Mouse (Mus musculus) T-helper 1 cell (primary cell): ENCODE results near the gene Glrb.

Experiments
- in situ Hi-C: fragments of 300-600 bp; cut with MboI, MseI; formaldehyde crosslinking; loops from one replicate; pipeline ENCODE4 v1.15.1; 2025; ENCODE audit warnings: high pct_unique_total_duplicates

Gene Glrb

DNA sequence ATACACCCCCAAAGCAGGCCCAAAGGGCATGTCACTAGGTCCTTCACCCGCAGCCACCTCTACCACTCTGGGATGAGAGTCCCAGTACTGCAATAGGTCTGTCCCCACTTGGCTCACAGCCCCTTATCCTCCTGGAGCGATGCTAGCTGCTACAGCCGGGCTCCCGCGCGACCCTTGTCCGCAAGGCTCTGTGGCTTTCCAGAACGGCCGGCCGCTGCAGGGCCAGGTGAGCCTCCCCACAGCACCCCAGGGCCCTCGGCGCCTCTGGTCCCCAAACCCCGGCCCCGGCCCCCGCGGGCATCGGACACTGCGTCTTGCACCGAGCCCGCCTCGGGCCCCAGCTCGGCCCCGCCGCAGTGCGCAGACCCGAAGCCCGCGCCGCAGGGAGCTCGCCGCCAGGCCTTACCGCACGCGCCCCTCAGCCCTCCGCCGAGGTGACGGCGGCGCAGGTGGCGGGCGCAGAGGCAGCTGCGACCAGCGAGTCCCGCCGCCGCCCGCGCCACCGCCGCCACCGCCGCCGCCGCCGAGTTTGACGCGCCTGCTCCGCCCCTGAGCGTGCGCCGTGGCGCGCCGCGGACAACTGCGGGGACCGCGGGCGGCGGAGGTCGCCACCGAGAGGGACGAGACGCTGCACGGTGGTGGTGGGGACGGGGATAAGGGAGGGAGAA lies at the start of gene Glrb:
TSS of gene Glrb (minus strand) at position 550 of the 668 bp plus-strand sequence.
- in situ Hi-C loops, result no loop called here

DNA sequence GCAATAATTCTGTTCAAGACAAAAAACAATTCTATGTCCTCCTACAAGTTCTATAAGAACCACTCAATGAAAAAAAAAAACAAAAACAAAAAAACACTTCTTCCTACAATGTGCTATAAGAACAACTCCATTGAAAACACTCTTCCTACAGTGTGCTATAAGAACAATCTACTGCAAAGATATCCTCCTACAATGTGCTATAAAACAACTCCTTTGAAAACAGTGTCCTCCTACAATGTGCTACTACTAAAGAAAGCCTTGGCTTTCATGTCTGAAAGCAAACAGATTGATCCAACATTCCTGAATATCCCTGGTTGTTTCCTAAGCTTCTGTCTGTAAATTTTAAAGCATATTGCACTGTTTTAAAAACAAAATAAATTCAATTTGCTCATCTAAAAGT lies 46.5 kb upstream of the Glrb start:
- in situ Hi-C loops, result no loop called here

DNA sequence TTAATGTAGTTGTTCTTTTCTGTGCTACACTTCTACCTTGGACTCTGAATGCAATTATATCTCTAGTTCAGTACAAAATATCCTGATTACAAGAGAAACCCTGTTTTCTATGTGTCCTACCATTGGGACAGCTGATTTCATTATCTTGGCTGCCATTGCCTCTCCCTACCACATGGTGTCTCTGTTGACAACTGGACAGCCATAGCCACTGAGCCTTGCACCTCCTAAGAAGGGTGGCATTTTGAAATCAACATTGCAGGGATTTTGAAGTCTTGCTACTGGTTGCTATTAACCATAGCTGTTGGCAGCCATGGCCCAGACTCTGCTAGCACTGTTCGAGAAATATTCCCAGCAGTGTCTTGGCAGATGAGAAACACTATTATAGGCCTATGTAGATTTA lies 45.1 kb upstream of the Glrb start:
- in situ Hi-C loops, result no loop called here

DNA sequence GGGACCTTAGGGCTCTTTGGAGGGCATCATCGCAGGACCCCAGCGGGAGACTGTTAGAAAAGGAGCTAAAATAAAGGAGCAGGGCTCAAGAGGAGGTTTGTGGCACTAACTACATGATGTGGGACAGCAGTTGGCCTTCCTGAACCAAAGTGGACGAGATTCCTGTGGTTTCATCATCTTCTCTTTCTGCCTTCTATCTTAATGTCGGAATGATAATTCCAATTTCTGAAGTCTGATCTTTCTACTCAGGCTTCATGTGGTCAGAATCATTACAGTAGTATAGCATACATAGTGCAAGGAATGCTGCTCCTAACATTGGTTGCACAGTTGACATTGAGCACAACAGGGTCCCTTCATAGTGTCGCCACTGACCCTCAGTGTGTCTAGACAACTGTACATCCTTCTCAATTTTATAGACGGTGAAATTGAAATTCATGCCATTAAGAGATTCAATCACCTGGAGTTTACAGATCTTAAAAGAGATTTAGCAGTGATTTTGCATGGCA lies 372 bp upstream of the Glrb start:
- in situ Hi-C loops, result no loop called here

- in situ Hi-C loops, result no loop called here
These were observed 18.5 kb downstream of the Glrb start for GRCm38 (mm10) chr3:80894745-80895480.

- in situ Hi-C loops, result no loop called here
These were observed 19.1 kb downstream of the Glrb start for GRCm38 (mm10) chr3:80894328-80894727.

DNA sequence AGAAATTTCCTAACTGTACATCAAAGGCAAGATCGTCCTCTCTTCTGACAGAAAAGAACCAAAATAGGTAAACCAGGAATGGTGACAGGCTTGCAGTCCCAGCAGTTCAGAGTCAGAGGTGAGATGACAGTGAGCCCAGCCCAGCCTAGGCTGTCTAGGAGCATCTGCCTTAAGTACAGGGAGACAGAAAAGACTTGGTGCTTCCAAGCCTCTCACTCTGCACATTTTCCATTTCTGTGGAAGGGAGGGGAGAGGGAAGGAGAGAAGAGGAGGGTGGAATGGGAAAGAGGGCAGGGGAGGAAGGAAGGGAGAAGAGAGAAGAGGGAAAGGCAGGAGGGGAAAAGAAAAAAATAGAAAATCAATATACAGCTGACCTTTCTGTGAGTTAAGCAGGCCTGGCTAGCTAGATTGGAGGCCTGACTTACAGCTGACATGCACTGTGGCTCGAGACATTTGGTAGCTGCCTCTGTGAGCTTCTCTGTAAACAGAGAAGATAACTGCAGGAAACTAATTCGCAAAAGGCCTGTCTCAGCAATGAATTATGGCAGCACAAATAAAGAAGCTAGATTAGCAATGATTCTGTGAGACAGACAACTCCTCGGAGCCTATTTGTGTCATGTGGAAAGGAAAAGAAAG lies 20.3 kb downstream of the Glrb start:
- in situ Hi-C loops, result no loop called here

- in situ Hi-C loops, result no loop called here
These were observed 22.4 kb downstream of the Glrb start for GRCm38 (mm10) chr3:80891087-80891486.

GRCm38 (mm10) chr3:80885174-80885573 lies 28.3 kb downstream of the Glrb start:
- in situ Hi-C loops, result no loop called here

DNA sequence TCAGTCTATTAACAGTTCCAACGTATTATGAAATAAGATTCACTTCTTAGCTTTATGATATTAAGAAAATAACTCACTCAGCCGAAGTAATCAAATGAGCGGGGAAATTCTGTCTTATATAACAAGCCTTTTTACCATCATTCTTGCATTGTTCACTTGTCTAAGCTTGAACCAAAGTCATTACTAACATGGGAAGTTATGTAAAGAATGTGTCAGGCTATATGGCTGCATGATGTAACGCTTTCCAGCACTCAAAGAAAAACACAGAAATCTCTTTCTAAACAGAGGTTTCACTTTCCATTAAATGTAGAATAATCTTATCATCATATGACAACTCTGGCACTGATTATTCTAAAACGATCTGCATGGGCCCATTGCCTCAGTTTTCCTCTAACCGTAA lies 29.9 kb downstream of the Glrb start:
- in situ Hi-C loops, result no loop called here

DNA sequence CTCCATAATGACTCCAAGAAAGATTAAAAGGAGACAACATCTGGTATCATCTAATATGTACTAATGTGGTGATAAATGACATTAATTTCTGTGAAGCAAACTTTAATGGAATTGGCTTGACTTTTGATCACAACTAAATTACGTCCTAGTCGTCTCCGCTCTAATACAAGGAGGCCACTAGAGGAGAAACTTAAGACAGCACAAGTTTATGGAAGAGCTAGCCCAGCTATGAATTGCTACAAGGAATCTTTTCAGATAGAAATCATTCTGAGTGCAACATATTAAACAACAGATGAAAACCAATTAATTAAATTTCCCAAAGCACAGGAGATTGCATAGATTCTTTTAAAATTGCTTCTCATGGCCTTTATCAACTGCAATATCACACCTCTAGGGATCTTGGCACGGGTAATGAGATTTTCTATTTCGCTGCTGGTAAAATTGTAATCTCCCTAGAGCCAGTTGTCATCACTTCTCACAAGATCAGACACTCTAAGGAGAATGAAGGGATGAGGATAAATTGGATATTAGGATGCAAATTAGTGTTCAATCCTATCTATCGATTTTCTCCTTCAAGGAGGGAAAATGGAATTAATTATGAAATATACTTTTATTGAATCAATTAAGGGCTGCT lies 32.7 kb downstream of the Glrb start:
- in situ Hi-C loops, result no loop called here

DNA sequence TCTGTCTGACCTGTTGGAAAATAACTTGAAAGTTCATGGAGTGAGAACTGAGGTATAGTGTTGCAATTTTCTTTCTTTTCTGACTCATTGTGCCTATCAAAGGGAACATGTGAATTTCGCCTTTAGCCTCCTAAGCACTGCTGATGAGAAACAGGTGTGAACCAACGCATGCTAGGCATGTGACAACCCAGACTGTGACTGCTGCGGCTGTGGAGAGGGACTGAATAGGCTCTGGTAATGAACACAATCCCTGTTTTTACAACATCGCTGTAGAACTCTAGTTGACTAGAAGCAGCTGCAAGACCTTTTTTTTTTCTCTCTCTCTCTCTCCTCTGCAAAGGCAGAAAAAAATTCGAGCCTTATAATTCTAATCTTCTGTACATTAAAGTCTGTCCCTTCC lies 34.9 kb downstream of the Glrb start:
- in situ Hi-C loops, result no loop called here

DNA sequence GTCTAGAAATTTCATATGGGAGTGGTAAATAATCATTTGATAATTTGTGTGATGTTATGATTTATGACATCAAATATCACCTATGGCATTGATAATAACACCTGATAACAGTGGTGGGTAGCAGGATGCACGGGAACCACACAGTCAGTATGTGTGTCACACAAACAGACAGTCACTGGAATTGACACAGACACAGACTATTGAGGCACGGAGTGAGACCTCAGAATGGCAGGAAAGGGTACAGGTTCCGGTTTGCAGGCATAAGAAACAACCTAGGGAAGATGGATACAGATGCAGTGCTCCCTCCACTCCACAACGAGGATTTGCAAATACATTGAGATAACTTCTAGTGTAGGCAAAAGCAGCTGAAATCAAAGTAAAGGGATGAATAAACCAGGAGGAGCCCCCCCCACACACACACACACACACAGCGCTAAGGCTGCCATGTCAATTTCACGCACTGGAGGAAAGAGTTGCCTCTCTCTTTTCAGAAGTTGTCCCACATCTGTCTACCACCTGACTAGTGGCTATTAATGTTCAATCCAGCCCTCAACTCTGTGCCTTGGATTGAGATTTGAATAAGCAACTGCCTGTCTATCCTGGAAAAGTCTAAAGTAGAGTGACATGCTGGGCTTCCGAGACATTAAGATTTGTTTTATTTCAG lies 38.6 kb downstream of the Glrb start:
- in situ Hi-C loops, result no loop called here

DNA sequence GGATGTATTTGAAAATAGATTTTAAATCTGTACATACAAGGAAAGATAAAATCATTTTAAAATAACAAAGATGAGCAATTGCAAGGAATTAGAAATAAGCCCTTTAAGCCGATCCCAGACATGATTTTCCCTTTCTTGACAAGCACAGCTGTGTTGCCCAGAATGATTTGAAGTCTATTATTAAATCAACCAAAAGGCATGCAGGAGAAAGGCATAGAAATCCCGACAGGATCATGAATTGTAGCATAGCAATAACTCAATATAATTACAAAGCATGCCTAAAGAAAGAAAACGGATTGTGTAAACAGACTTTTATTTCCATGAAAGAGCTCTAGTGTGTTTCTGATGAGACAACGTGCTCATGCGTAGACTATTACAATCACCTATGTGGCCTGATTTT lies 39.4 kb downstream of the Glrb start:
- in situ Hi-C loops, result no loop called here

DNA sequence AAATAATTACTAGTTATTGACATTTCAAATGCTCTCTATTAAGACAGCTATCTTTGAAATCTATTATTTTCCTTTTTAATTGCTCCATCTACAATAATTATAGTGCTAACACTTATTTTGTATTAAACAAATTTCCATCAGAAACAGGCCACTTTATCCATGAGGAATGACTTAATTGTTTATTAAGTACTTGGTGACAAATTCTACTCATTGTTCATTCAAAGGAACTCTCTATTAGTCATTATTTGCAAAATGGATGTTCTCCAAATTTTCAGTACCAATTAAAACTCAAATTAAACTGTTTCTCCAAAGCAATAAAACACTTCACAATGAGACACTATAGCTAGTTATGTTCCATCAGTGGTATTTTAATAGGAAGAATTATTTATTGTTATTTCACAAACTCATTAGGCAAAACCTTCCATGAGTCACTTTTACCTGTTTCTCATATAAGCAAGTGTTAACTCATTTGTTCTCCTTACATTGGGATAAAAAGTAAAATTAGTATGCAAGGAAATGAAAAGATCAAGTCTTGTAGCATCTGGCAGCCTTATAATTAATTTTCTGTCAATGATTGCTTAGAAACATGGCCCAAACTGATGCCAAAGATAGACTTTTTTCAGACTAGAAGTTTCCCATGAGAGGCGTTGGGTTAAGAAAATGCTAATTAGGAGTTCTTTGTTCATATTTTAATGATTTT lies 41.8 kb downstream of the Glrb start:
- in situ Hi-C loops, result no loop called here

DNA sequence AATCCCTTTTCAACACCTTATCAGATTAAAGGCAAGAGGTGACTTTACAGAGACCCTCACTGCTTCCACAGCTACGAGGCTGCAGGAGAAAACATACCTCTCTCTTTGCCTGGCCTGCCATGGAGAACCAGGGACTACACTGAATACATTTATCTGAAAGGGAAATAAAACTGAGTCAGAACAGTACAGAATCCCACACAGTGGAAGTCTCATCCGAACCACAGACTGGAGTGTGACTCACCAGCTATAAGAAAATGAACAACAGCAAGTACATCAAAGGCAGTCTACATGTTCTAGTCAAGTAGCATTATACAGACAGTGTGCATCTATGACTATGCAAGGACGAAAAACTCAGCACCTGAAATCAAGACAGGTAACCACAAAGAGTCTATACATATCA lies 46.1 kb downstream of the Glrb start:
- in situ Hi-C loops, result no loop called here

DNA sequence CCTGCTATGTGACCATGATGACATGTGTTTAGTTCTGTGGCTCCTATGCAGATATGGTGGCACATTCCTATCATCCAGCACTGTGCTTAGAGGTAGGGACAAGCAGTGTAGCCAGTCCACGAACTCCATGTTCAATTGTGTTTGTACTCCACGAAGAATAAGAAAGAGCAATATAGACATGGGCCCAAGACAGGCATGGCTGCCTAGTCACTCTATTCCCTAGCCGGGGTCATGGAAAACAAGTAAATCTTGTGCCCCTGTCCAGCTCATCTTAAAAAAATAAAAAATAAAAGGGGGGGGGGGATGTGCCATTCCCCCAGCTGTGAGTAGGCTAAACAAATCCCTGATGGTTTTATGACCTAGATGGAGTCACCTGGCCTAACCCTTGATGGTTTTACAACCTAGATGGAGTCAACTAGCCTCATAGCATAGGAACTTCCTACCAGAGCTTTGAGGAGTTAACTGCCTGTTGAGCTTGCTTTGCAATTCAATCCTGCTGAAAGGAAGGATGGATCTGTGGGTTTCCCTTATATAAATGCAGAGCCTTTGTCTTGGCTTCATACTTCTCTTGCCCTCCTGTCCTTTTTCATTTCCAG lies 60.5 kb downstream of the Glrb start:
- in situ Hi-C loops, result no loop called here

DNA sequence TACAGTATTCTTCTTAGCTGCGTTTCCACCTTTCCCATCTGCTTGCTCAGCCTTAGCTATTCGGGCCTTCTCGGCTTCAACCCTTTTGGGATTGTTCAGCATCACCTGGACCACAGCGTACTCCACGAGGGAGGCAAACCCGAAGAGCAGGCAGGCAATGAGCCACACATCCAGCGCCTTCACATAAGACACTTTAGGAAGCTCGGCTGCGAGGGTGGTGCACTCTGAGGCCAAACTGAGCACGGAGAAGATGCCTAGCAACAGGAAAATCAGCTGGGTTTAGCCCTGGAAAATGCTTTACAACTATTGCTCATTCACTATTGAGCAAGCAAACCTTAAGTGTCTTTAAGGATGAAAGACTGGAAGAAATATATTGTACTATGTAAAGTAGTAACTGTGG lies 62.5 kb downstream of the Glrb start:
- in situ Hi-C loops, result no loop called here

GRCm38 (mm10) chr3:80845634-80846033 lies 67.8 kb downstream of the Glrb start:
- in situ Hi-C loops, result no loop called here

- in situ Hi-C loops, result no loop called here
These were observed 73.6 kb downstream of the Glrb start for GRCm38 (mm10) chr3:80839845-80840244.

- in situ Hi-C loops, result no loop called here
These were observed 75.9 kb downstream of the Glrb start for GRCm38 (mm10) chr3:80837583-80837982.
